Mouse (Mus musculus): Measurements from ENCODE around the gene Ilf2. TPM values are rescaled to one million over a fixed set of nuclear protein-coding genes. Genes with fewer than 3 reads are reported as not detected.

Gene Ilf2
- polyA plus RNA-seq, 1 experiment = 211 TPM

DNA sequence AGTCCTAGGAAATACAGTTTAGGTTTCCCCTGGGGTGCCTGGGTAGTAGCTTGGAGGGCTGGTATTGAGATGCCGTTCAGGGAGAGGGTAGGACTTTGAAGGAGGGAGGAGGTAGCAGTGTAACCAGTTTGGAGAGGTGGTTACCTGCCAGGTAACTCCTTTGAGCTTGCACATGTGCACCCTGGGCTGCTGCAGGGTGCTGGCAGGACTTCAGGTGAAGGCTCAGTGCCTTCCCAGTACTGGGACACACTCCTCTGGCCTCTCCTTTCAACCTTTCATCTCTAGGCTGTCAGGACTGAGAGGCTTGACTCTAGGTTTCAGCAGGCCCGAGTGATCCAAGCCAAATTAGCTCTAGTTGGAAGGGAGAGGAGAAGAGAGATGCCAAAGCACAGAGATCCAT is 50.1 kb downstream of the Ilf2 start:
- Histone ChIP-seq H3K9ac (ENCODE audit: low read depth, poor library complexity, severe bottlenecking) (no peak overlapping the region), H3K27me3 (ENCODE audit: control insufficient read depth, insufficient read depth, low read length, poor library complexity, severe bottlenecking) (no peaks in the 10 kb centered on the region; the same call in 1 of the 2 replicates), H3K4me1 (ENCODE audit: control insufficient read depth, insufficient read depth, low read length) (peaks cover 2% of the 10 kb centered on the region), H3K9me3 (replicated peaks; ENCODE audit: control insufficient read depth, insufficient read depth, low read length, poor library complexity, severe bottlenecking) (no peaks in the 10 kb centered on the region), H3K36me3 (ENCODE audit: control insufficient read depth, insufficient read depth, low read length, poor library complexity, severe bottlenecking) (no peaks in the 10 kb centered on the region), H3K4me3 (ENCODE audit: low read depth, low read length) (no peak overlapping the region), H3K27ac (ENCODE audit: insufficient read depth, low read length) (no peak overlapping the region)
- no peak for TF ChIP-seq EP300 (IDR thresholded peaks at IDR 0.05; ENCODE audit: insufficient read depth, low read depth, low read length)
- no peak for TF ChIP-seq POLR2A (IDR thresholded peaks at IDR 0.05; ENCODE audit: insufficient read depth, low read length)
- no peak for TF ChIP-seq CTCF (IDR thresholded peaks at IDR 0.05; ENCODE audit: low read depth, low read length)

- Histone ChIP-seq H3K9ac (ENCODE audit: low read depth, poor library complexity, severe bottlenecking) (no peak within 1 kb of the TSS), H3K9me3 (replicated peaks; ENCODE audit: control insufficient read depth, insufficient read depth, low read length, poor library complexity, severe bottlenecking) (no peaks in the 10 kb centered on the region), H3K4me3 (ENCODE audit: low read depth, low read length) (no peak within 1 kb of the TSS), H3K4me1 (ENCODE audit: control insufficient read depth, insufficient read depth, low read length) (peaks cover 2% of the 10 kb centered on the region), H3K27ac (ENCODE audit: insufficient read depth, low read length) (no peak within 1 kb of the TSS), H3K36me3 (ENCODE audit: control insufficient read depth, insufficient read depth, low read length, poor library complexity, severe bottlenecking) (no peaks in the 10 kb centered on the region), H3K27me3 (ENCODE audit: control insufficient read depth, insufficient read depth, low read length, poor library complexity, severe bottlenecking) (no peaks in the 10 kb centered on the region; the same call in 1 of the 2 replicates)
- TF ChIP-seq POLR2A (IDR thresholded peaks at IDR 0.05; ENCODE audit: insufficient read depth, low read length) (no peak), EP300 (IDR thresholded peaks at IDR 0.05; ENCODE audit: insufficient read depth, low read depth, low read length) (no peak), CTCF (IDR thresholded peaks at IDR 0.05; ENCODE audit: low read depth, low read length) (no peak)
Measured at GRCm38 (mm10) chr3:90526580-90526979, 50.7 kb downstream of the Ilf2 start, which contains the start of gene S100a14. TSS of gene S100a14 (plus strand) at chr3:90526856.

- no peak overlapping the region for H3K27ac ChIP-seq (ENCODE audit: insufficient read depth, low read length)
- TF ChIP-seq POLR2A (IDR thresholded peaks at IDR 0.05; ENCODE audit: insufficient read depth, low read length) (no peak), EP300 (IDR thresholded peaks at IDR 0.05; ENCODE audit: insufficient read depth, low read depth, low read length) (no peak), CTCF (IDR thresholded peaks at IDR 0.05; ENCODE audit: low read depth, low read length) (no peak)
- H3K36me3 ChIP-seq (ENCODE audit: control insufficient read depth, insufficient read depth, low read length, poor library complexity, severe bottlenecking) = no peaks in the 10 kb centered on the region
- H3K9ac ChIP-seq (ENCODE audit: low read depth, poor library complexity, severe bottlenecking) = no peak overlapping the region
- no peaks in the 10 kb centered on the region for H3K9me3 ChIP-seq (replicated peaks; ENCODE audit: control insufficient read depth, insufficient read depth, low read length, poor library complexity, severe bottlenecking)
- no peak overlapping the region for H3K4me3 ChIP-seq (ENCODE audit: low read depth, low read length)
- H3K27me3 ChIP-seq (ENCODE audit: control insufficient read depth, insufficient read depth, low read length, poor library complexity, severe bottlenecking) = no peaks in the 10 kb centered on the region; the same call in 1 of the 2 replicates
- H3K4me1 ChIP-seq (ENCODE audit: control insufficient read depth, insufficient read depth, low read length) = peaks cover 2% of the 10 kb centered on the region
Measured at GRCm38 (mm10) chr3:90527291-90527873, 51.5 kb downstream of the Ilf2 start.

GRCm38 (mm10) chr3:90531713-90532112 is 55.8 kb downstream of the Ilf2 start:
- no peak for TF ChIP-seq CTCF (IDR thresholded peaks at IDR 0.05; ENCODE audit: low read depth, low read length)
- TF ChIP-seq EP300 (IDR thresholded peaks at IDR 0.05; ENCODE audit: insufficient read depth, low read depth, low read length) = no peak
- TF ChIP-seq POLR2A (IDR thresholded peaks at IDR 0.05; ENCODE audit: insufficient read depth, low read length) = no peak
- no peak overlapping the region for H3K27ac ChIP-seq (ENCODE audit: insufficient read depth, low read length)
- H3K4me1 ChIP-seq (ENCODE audit: control insufficient read depth, insufficient read depth, low read length) = peaks cover 1% of the 10 kb centered on the region
- no peak overlapping the region for H3K9ac ChIP-seq (ENCODE audit: low read depth, poor library complexity, severe bottlenecking)
- H3K9me3 ChIP-seq (replicated peaks; ENCODE audit: control insufficient read depth, insufficient read depth, low read length, poor library complexity, severe bottlenecking) = no peaks in the 10 kb centered on the region
- H3K4me3 ChIP-seq (ENCODE audit: low read depth, low read length) = no peak overlapping the region
- no peaks in the 10 kb centered on the region; the same call in 1 of the 2 replicates for H3K27me3 ChIP-seq (ENCODE audit: control insufficient read depth, insufficient read depth, low read length, poor library complexity, severe bottlenecking)
- H3K36me3 ChIP-seq (ENCODE audit: control insufficient read depth, insufficient read depth, low read length, poor library complexity, severe bottlenecking) = no peaks in the 10 kb centered on the region

GRCm38 (mm10) chr3:90535446-90535845 is 59.5 kb downstream of the Ilf2 start:
- Histone ChIP-seq H3K9me3 (replicated peaks; ENCODE audit: control insufficient read depth, insufficient read depth, low read length, poor library complexity, severe bottlenecking) (no peaks in the 10 kb centered on the region), H3K27ac (ENCODE audit: insufficient read depth, low read length) (no peak overlapping the region), H3K27me3 (ENCODE audit: control insufficient read depth, insufficient read depth, low read length, poor library complexity, severe bottlenecking) (no peaks in the 10 kb centered on the region), H3K4me1 (ENCODE audit: control insufficient read depth, insufficient read depth, low read length) (no peaks in the 10 kb centered on the region), H3K9ac (ENCODE audit: low read depth, poor library complexity, severe bottlenecking) (no peak overlapping the region), H3K4me3 (ENCODE audit: low read depth, low read length) (no peak overlapping the region), H3K36me3 (ENCODE audit: control insufficient read depth, insufficient read depth, low read length, poor library complexity, severe bottlenecking) (no peaks in the 10 kb centered on the region)
- TF ChIP-seq CTCF (IDR thresholded peaks at IDR 0.05; ENCODE audit: low read depth, low read length) = no peak
- no peak for TF ChIP-seq EP300 (IDR thresholded peaks at IDR 0.05; ENCODE audit: insufficient read depth, low read depth, low read length)
- TF ChIP-seq POLR2A (IDR thresholded peaks at IDR 0.05; ENCODE audit: insufficient read depth, low read length) = no peak

- no peaks in the 10 kb centered on the region for H3K9me3 ChIP-seq (replicated peaks; ENCODE audit: control insufficient read depth, insufficient read depth, low read length, poor library complexity, severe bottlenecking)
- TF ChIP-seq CTCF (IDR thresholded peaks at IDR 0.05; ENCODE audit: low read depth, low read length) = no peak
- no peak for TF ChIP-seq EP300 (IDR thresholded peaks at IDR 0.05; ENCODE audit: insufficient read depth, low read depth, low read length)
- no peak for TF ChIP-seq POLR2A (IDR thresholded peaks at IDR 0.05; ENCODE audit: insufficient read depth, low read length)
- H3K4me3 ChIP-seq (ENCODE audit: low read depth, low read length) = no peak within 1 kb of the TSS
- H3K27me3 ChIP-seq (ENCODE audit: control insufficient read depth, insufficient read depth, low read length, poor library complexity, severe bottlenecking) = no peaks in the 10 kb centered on the region
- no peaks in the 10 kb centered on the region for H3K36me3 ChIP-seq (ENCODE audit: control insufficient read depth, insufficient read depth, low read length, poor library complexity, severe bottlenecking)
- no peak within 1 kb of the TSS for H3K27ac ChIP-seq (ENCODE audit: insufficient read depth, low read length)
- H3K9ac ChIP-seq (ENCODE audit: low read depth, poor library complexity, severe bottlenecking) = no peak within 1 kb of the TSS
- H3K4me1 ChIP-seq (ENCODE audit: control insufficient read depth, insufficient read depth, low read length) = no peaks in the 10 kb centered on the region
Measured at GRCm38 (mm10) chr3:90537141-90537904, 61.4 kb downstream of the Ilf2 start, which contains the start of gene S100a16. TSS of gene S100a16 (plus strand) at chr3:90537254.
